Mouse (Mus musculus) midbrain, embryonic 11.5 days (tissue): ENCODE measurements around the gene Lmbrd1. TPM values are rescaled to one million over a fixed set of nuclear protein-coding genes. Genes with fewer than 3 reads are reported as not detected.
"Not testable (repeated sequence)": the region's sequence is repeated elsewhere in the genome, so short reads cannot be mapped to it uniquely, and the experiment has no call there.

ENCODE experiments used
- ATAC-seq: fragments of 200-750 bp; cut with Nextera tagmentation; 2 replicates; pipeline ENCODE4 v1.8.0; 2017; ENCODE audit warnings: moderate TSS enrichment, moderate library complexity; ENCODE audit not compliant: low FRiP score
- DNase-seq: peaks from one replicate; pipeline ENCODE4 v3.0.0; 2015; ENCODE audit warnings: low spot score; ENCODE audit errors: missing footprints
- H3K27ac ChIP-seq: fragments of 300-500 bp; sonication (generic); 2 replicates; pipeline ENCODE4 v1.5.1; 2014; ENCODE audit warnings: low read depth, low read length
- H3K27me3 ChIP-seq: fragments of 300-500 bp; sonication (generic); 2 replicates; pipeline ENCODE4 v1.6.1; 2014; ENCODE audit warnings: mild to moderate bottlenecking, low read length, moderate library complexity, mixed read lengths; ENCODE audit not compliant: control insufficient read depth, insufficient read depth
- H3K36me3 ChIP-seq: fragments of 300-500 bp; sonication (generic); 2 replicates; pipeline ENCODE4 v1.6.1; 2014; ENCODE audit warnings: mild to moderate bottlenecking, low read length, moderate library complexity, mixed read lengths; ENCODE audit not compliant: control insufficient read depth, insufficient read depth
- H3K4me1 ChIP-seq: fragments of 300-500 bp; sonication (generic); 2 replicates; pipeline ENCODE4 v1.6.1; 2014; ENCODE audit warnings: low read length; ENCODE audit not compliant: control insufficient read depth, insufficient read depth
- H3K4me2 ChIP-seq: fragments of 300-500 bp; sonication (generic); 2 replicates; pipeline ENCODE4 v1.6.1; 2014; ENCODE audit warnings: mild to moderate bottlenecking, moderate library complexity
- H3K4me3 ChIP-seq: fragments of 300-500 bp; sonication (generic); 2 replicates; pipeline ENCODE4 v1.5.1; 2014; ENCODE audit warnings: low read depth, low read length
- H3K9ac ChIP-seq: fragments of 300-500 bp; sonication (generic); 2 replicates; pipeline ENCODE4 v1.6.1; 2014; ENCODE audit warnings: low read length
- H3K9me3 ChIP-seq: fragments of 300-500 bp; sonication (generic); 2 replicates; pipeline ENCODE4 v1.6.1; 2016; ENCODE audit warnings: low read length; ENCODE audit not compliant: control insufficient read depth
- WGBS: fragments of 180-500 bp; shearing (Covaris S2); extraction: QIAGEN DNeasy Blood & Tissue Kit; methylation state at CpG from one replicate; pipeline ENCODE4 v1.1.7; 2014; 5-methylcytosine and 5-hydroxymethylcytosine counted together
- polyA plus RNA-seq: library from polyadenylated mRNA; unstranded; fragments of >200 nt; fragmentation: Nextera tagmentation; extraction: Ambion mirVana; gene quantifications from 2 replicates; pipeline ENCODE4 v1.2.1, GENCODE M21; 2014

Lmbrd1 gene
- polyA plus RNA-seq, 1 experiment from 2014 or later: 30.6 TPM

- Histone ChIP-seq H3K27me3 (no peaks in the 10 kb centered on the region), H3K36me3 (no peaks in the 10 kb centered on the region), H3K4me3 (no peak overlapping the region), H3K9ac (no peak overlapping the region), H3K4me1 (no peaks in the 10 kb centered on the region), H3K27ac (no peak overlapping the region), H3K4me2 (no peak overlapping the region), H3K9me3 (no peaks in the 10 kb centered on the region)
- WGBS: 61% methylated on average over 3 of the region's 3 CpGs
- DNase-seq: peak; percentile 76
- no peak for ATAC-seq
Observed at GRCm38 (mm10) chr1:24741552-24741951, 63.1 kb downstream of the Lmbrd1 start.

- Histone ChIP-seq H3K27me3 (no peaks in the 10 kb centered on the region), H3K4me1 (no peaks in the 10 kb centered on the region), H3K4me3 (no peak overlapping the region), H3K4me2 (no peak overlapping the region), H3K9me3 (no peaks in the 10 kb centered on the region), H3K27ac (no peak overlapping the region), H3K9ac (no peak overlapping the region), H3K36me3 (no peaks in the 10 kb centered on the region)
- ATAC-seq (no peak), DNase-seq (peak; percentile 57)
- 95% methylated on average over 9 of the region's 9 CpGs for WGBS
Observed at GRCm38 (mm10) chr1:24743191-24743924, 64.9 kb downstream of the Lmbrd1 start.

- Histone ChIP-seq H3K4me3 (no peak overlapping the region), H3K27me3 (no peaks in the 10 kb centered on the region), H3K36me3 (no peaks in the 10 kb centered on the region; the same call in 1 of the 2 replicates), H3K27ac (no peak overlapping the region), H3K4me1 (no peaks in the 10 kb centered on the region), H3K4me2 (no peak overlapping the region), H3K9ac (no peak overlapping the region), H3K9me3 (no peaks in the 10 kb centered on the region)
- no peak for ATAC-seq
- DNase-seq: no peak
- 95% methylated on average over 4 of the region's 4 CpGs for WGBS
Observed at GRCm38 (mm10) chr1:24752715-24753114, 74.3 kb downstream of the Lmbrd1 start.

GRCm38 (mm10) chr1:24758516-24758915 lies 80.1 kb downstream of the Lmbrd1 start:
- ATAC-seq (no peak; the same call in 1 of the 2 replicates), DNase-seq (no peak)
- no peaks in the 10 kb centered on the region for H3K27me3 ChIP-seq
- H3K4me1 ChIP-seq: peaks cover 8% of the 10 kb centered on the region
- H3K9ac ChIP-seq: no peak overlapping the region
- no peak overlapping the region for H3K4me2 ChIP-seq
- H3K4me3 ChIP-seq: no peak overlapping the region
- WGBS: 53% methylated on average over 8 of the region's 8 CpGs
- H3K27ac ChIP-seq: no peak overlapping the region
- no peaks in the 10 kb centered on the region for H3K36me3 ChIP-seq
- no peaks in the 10 kb centered on the region for H3K9me3 ChIP-seq

DNA sequence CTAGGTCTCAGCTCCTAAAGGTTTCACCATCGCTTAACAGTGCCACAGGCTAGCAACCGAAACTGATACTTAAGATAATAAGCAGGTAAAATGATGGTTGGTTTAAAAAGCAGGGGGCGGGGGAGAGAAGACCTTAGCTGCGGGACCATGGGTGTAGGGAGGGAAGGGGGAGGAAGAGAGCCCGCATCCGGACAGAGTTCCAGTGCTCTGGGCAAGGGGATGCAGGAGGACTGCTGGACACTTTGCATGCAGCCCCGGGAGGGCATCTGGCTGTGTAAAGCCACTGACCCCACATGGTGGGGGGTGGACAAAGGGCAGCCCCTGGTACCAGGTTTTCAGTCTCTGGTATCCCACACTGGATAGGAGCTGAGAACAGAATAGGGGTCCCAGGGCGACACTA lies 88.0 kb downstream of the Lmbrd1 start:
- no peak overlapping the region for H3K27ac ChIP-seq
- H3K27me3 ChIP-seq: no peaks in the 10 kb centered on the region
- no peaks in the 10 kb centered on the region for H3K36me3 ChIP-seq
- ATAC-seq (peak; percentile 42; the same call in 1 of the 2 replicates), DNase-seq (no peak)
- H3K9me3 ChIP-seq: no peaks in the 10 kb centered on the region
- H3K4me2 ChIP-seq: no peak overlapping the region
- WGBS: 71% methylated on average over 8 of the region's 8 CpGs
- no peaks in the 10 kb centered on the region for H3K4me1 ChIP-seq
- no peak overlapping the region for H3K9ac ChIP-seq
- no peak overlapping the region for H3K4me3 ChIP-seq

DNA sequence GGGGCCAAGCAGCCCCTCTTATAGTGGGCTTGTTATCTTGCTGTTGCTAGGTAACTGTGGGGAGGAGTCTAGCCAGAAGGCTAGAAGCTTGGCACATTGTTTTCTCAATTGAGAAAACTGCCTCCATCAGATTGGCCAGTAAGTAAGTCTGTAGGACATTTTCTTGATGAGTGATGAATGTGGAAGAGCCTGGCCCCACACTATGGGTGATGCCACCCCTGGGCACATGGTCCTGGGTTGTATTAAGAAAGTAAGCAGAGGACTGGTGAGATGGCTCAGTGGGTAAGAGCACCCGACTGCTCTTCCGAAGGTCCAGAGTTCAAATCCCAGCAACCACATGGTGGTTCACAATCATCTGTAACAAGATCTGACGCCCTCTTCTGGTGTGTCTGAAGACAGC lies 88.8 kb downstream of the Lmbrd1 start:
- peak; percentile 47; the same call in 1 of the 2 replicates for ATAC-seq
- DNase-seq, H3K4me1 ChIP-seq, H3K4me2 ChIP-seq, H3K27me3 ChIP-seq, H3K4me3 ChIP-seq, H3K36me3 ChIP-seq, H3K27ac ChIP-seq, H3K9ac ChIP-seq, H3K9me3 ChIP-seq: not testable (repeated sequence)
- WGBS: 80% methylated on average over 3 of the region's 3 CpGs

DNA sequence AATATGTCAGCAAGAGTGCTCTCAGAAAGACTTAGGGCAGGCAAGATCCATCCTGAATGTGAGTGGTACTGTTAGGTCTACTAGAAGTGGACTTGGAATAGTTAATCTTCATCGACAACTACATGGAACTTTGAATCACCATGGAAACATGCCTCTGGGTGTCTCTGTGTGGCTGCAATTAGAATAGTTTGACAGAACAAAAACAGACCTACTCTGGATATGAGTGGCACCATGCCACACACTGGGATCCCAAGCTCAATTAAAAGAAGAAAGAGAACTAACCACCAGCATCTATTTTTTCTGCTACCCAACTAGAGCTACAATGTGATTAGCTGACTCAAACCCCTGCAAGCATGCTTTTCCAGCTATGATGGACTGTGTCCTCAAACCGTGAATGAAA lies 95.2 kb downstream of the Lmbrd1 start:
- WGBS: 85% methylated on average over 2 of the region's 2 CpGs
- no peak for DNase-seq
- no peak for ATAC-seq
- no peak overlapping the region for H3K4me3 ChIP-seq
- H3K4me2 ChIP-seq: no peak overlapping the region
- H3K27ac ChIP-seq: no peak overlapping the region
- no peaks in the 10 kb centered on the region for H3K9me3 ChIP-seq
- H3K9ac ChIP-seq: no peak overlapping the region
- no peaks in the 10 kb centered on the region for H3K27me3 ChIP-seq
- H3K4me1 ChIP-seq: no peaks in the 10 kb centered on the region
- H3K36me3 ChIP-seq: no peaks in the 10 kb centered on the region

GRCm38 (mm10) chr1:24776576-24776975 lies 98.1 kb downstream of the Lmbrd1 start:
- no peak overlapping the region for H3K4me3 ChIP-seq
- no peaks in the 10 kb centered on the region for H3K27me3 ChIP-seq
- 83% methylated on average over 2 of the region's 2 CpGs for WGBS
- no peak overlapping the region for H3K27ac ChIP-seq
- H3K9me3 ChIP-seq: no peaks in the 10 kb centered on the region
- H3K9ac ChIP-seq: no peak overlapping the region
- no peak for DNase-seq
- no peak overlapping the region for H3K4me2 ChIP-seq
- no peaks in the 10 kb centered on the region for H3K36me3 ChIP-seq
- H3K4me1 ChIP-seq: no peaks in the 10 kb centered on the region
- ATAC-seq: no peak

DNA sequence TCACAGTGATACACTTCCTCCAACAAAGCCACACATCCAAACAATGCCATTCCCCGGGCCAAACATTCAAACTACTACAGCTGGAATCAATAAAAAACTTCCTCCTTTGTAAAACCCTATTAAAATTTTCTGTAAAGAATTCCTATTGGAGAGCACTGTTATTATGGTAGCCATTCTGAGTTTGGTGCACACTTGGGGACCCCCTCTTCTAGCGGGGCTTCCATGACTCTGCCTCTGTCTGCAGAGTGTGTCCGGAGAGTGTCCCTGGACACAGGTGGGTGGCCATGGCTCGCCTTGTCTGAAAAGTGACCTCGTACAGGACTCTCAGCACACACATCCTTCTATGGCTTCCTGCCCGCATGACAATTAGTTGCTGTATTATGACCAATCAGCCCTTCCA lies 114.7 kb downstream of the Lmbrd1 start:
- no peak overlapping the region for H3K9ac ChIP-seq
- H3K9me3 ChIP-seq: no peaks in the 10 kb centered on the region
- H3K27me3 ChIP-seq: no peaks in the 10 kb centered on the region
- WGBS: 88% methylated on average over 6 of the region's 6 CpGs
- no peak for ATAC-seq
- H3K4me2 ChIP-seq: no peak overlapping the region
- no peaks in the 10 kb centered on the region for H3K36me3 ChIP-seq
- no peak overlapping the region for H3K4me3 ChIP-seq
- DNase-seq: no peak
- H3K4me1 ChIP-seq: no peaks in the 10 kb centered on the region
- no peak overlapping the region for H3K27ac ChIP-seq
